Mouse (Mus musculus): ENCODE results near the gene Olfr796. TPM values are rescaled to one million over a fixed set of nuclear protein-coding genes. Genes with fewer than 3 reads are reported as not detected.

Olfr796 gene
- polyA plus RNA-seq (2012; rRNA removed) (not detected in 2 replicates), polyA plus RNA-seq (2014; fragmentation: Nextera tagmentation; extraction: Ambion mirVana) (not detected in 2 replicates)

- Histone ChIP-seq H3K4me1 (replicated peaks; ENCODE audit: control insufficient read depth in 2 of 2, insufficient read depth in 2 of 2, low read length in 1 of 2) (no peaks in the 10 kb centered on the region), H3K4me2 (ENCODE audit: low read depth) (no peak within 1 kb of the TSS), H3K4me3 (ENCODE audit: insufficient read depth in 1 of 2, low read depth in 2 of 2, low read length in 2 of 2) (no peak within 1 kb of the TSS), H3K36me3 (replicated peaks; ENCODE audit: control insufficient read depth, insufficient read depth, low read depth) (no peaks in the 10 kb centered on the region), H3K27ac (no peak within 1 kb of the TSS), H3K9ac (replicated peaks) (no peak within 1 kb of the TSS), H3K9me3 (ENCODE audit: control insufficient read depth, low read length) (no peaks in the 10 kb centered on the region), H3K27me3 (ENCODE audit: control insufficient read depth, insufficient read depth, low read length) (no peaks in the 10 kb centered on the region)
- 55% methylated on average over 1 of the region's 1 CpGs for WGBS (ENCODE audit: insufficient replicate concordance)
- DNase-seq (ENCODE audit: low read depth in 3 of 3, low spot score in 3 of 3): no peak
- ATAC-seq (ENCODE audit: insufficient read depth): no peak
- TF ChIP-seq EP300 (IDR thresholded peaks at IDR 0.05; ENCODE audit: low read depth): no peak
- no peak for TF ChIP-seq CTCF (IDR thresholded peaks at IDR 0.05; ENCODE audit: low read depth)
These were observed at the start of gene Olfr796 for GRCm38 (mm10) chr10:129612470-129612869. TSS of gene Olfr796 (minus strand) at chr10:129612570.

- no peaks in the 10 kb centered on the region for H3K9me3 ChIP-seq (ENCODE audit: control insufficient read depth, low read length)
- no peak within 1 kb of the TSS for H3K27ac ChIP-seq
- H3K9ac ChIP-seq (replicated peaks): no peak within 1 kb of the TSS
- no peak within 1 kb of the TSS for H3K4me2 ChIP-seq (ENCODE audit: low read depth)
- ATAC-seq (ENCODE audit: insufficient read depth) (no peak), DNase-seq (ENCODE audit: low read depth in 3 of 3, low spot score in 3 of 3) (no peak)
- no peaks in the 10 kb centered on the region for H3K4me1 ChIP-seq (replicated peaks; ENCODE audit: control insufficient read depth in 2 of 2, insufficient read depth in 2 of 2, low read length in 1 of 2)
- no peak within 1 kb of the TSS for H3K4me3 ChIP-seq (ENCODE audit: insufficient read depth in 1 of 2, low read depth in 2 of 2, low read length in 2 of 2)
- H3K36me3 ChIP-seq (replicated peaks; ENCODE audit: control insufficient read depth, insufficient read depth, low read depth): no peaks in the 10 kb centered on the region
- no peak for TF ChIP-seq EP300 (IDR thresholded peaks at IDR 0.05; ENCODE audit: low read depth)
- no peak for TF ChIP-seq CTCF (IDR thresholded peaks at IDR 0.05; ENCODE audit: low read depth)
- no peaks in the 10 kb centered on the region for H3K27me3 ChIP-seq (ENCODE audit: control insufficient read depth, insufficient read depth, low read length)
These were observed 45.0 kb upstream of the Olfr796 start, which contains the start of gene Olfr800 for GRCm38 (mm10) chr10:129657394-129657793. TSS of gene Olfr800 (plus strand) at chr10:129657694.

- H3K4me1 ChIP-seq (replicated peaks; ENCODE audit: control insufficient read depth in 2 of 2, insufficient read depth in 2 of 2, low read length in 1 of 2): no peaks in the 10 kb centered on the region
- ATAC-seq (ENCODE audit: insufficient read depth) (no peak), DNase-seq (ENCODE audit: low read depth in 3 of 3, low spot score in 3 of 3) (no peak)
- H3K36me3 ChIP-seq (replicated peaks; ENCODE audit: control insufficient read depth, insufficient read depth, low read depth): no peaks in the 10 kb centered on the region
- no peaks in the 10 kb centered on the region for H3K27me3 ChIP-seq (ENCODE audit: control insufficient read depth, insufficient read depth, low read length)
- H3K9me3 ChIP-seq (ENCODE audit: control insufficient read depth, low read length): no peaks in the 10 kb centered on the region
- H3K27ac ChIP-seq: no peak overlapping the region
- no peak overlapping the region for H3K4me2 ChIP-seq (ENCODE audit: low read depth)
- WGBS (ENCODE audit: insufficient replicate concordance): 56% methylated on average over 1 of the region's 1 CpGs
- no peak overlapping the region for H3K4me3 ChIP-seq (ENCODE audit: insufficient read depth in 1 of 2, low read depth in 2 of 2, low read length in 2 of 2)
- no peak overlapping the region for H3K9ac ChIP-seq (replicated peaks)
- no peak for TF ChIP-seq EP300 (IDR thresholded peaks at IDR 0.05; ENCODE audit: low read depth)
- no peak for TF ChIP-seq CTCF (IDR thresholded peaks at IDR 0.05; ENCODE audit: low read depth)
These were observed 39.4 kb upstream of the Olfr796 start for GRCm38 (mm10) chr10:129651763-129652162.

GRCm38 (mm10) chr10:129637184-129637583 is 24.8 kb upstream of the Olfr796 start, which contains the start of gene Olfr799:
TSS of gene Olfr799 (plus strand) at chr10:129637484.
- no peak for TF ChIP-seq CTCF (IDR thresholded peaks at IDR 0.05; ENCODE audit: low read depth)
- no peak for TF ChIP-seq EP300 (IDR thresholded peaks at IDR 0.05; ENCODE audit: low read depth)
- DNase-seq (ENCODE audit: low read depth in 3 of 3, low spot score in 3 of 3) (no peak), ATAC-seq (ENCODE audit: insufficient read depth) (no peak)
- Histone ChIP-seq H3K9ac (replicated peaks) (no peak within 1 kb of the TSS), H3K4me1 (replicated peaks; ENCODE audit: control insufficient read depth in 2 of 2, insufficient read depth in 2 of 2, low read length in 1 of 2) (no peaks in the 10 kb centered on the region), H3K4me3 (ENCODE audit: insufficient read depth in 1 of 2, low read depth in 2 of 2, low read length in 2 of 2) (no peak within 1 kb of the TSS), H3K36me3 (replicated peaks; ENCODE audit: control insufficient read depth, insufficient read depth, low read depth) (no peaks in the 10 kb centered on the region), H3K27ac (no peak within 1 kb of the TSS), H3K27me3 (ENCODE audit: control insufficient read depth, insufficient read depth, low read length) (no peaks in the 10 kb centered on the region), H3K4me2 (ENCODE audit: low read depth) (no peak within 1 kb of the TSS), H3K9me3 (ENCODE audit: control insufficient read depth, low read length) (no peaks in the 10 kb centered on the region)
- WGBS (ENCODE audit: insufficient replicate concordance): 15% methylated on average over 1 of the region's 1 CpGs

- ATAC-seq (ENCODE audit: insufficient read depth): no peak
- no peak for DNase-seq (ENCODE audit: low read depth in 3 of 3, low spot score in 3 of 3)
- H3K4me2 ChIP-seq (ENCODE audit: low read depth): no peak within 1 kb of the TSS
- no peaks in the 10 kb centered on the region for H3K9me3 ChIP-seq (ENCODE audit: control insufficient read depth, low read length)
- TF ChIP-seq EP300 (IDR thresholded peaks at IDR 0.05; ENCODE audit: low read depth) (no peak), CTCF (IDR thresholded peaks at IDR 0.05; ENCODE audit: low read depth) (no peak)
- H3K27me3 ChIP-seq (ENCODE audit: control insufficient read depth, insufficient read depth, low read length): no peaks in the 10 kb centered on the region
- H3K4me3 ChIP-seq (ENCODE audit: insufficient read depth in 1 of 2, low read depth in 2 of 2, low read length in 2 of 2): no peak within 1 kb of the TSS
- H3K36me3 ChIP-seq (replicated peaks; ENCODE audit: control insufficient read depth, insufficient read depth, low read depth): no peaks in the 10 kb centered on the region
- WGBS (ENCODE audit: insufficient replicate concordance): 48% methylated on average over 1 of the region's 1 CpGs
- no peak within 1 kb of the TSS for H3K9ac ChIP-seq (replicated peaks)
- H3K27ac ChIP-seq: no peak within 1 kb of the TSS
- H3K4me1 ChIP-seq (replicated peaks; ENCODE audit: control insufficient read depth in 2 of 2, insufficient read depth in 2 of 2, low read length in 1 of 2): no peaks in the 10 kb centered on the region
These were observed 15.5 kb upstream of the Olfr796 start, which contains the start of gene Olfr798 for GRCm38 (mm10) chr10:129627834-129628233. TSS of gene Olfr798 (minus strand) at chr10:129627934.
